Mouse (Mus musculus): ENCODE results near the gene Nrgn. TPM values are rescaled to one million over a fixed set of nuclear protein-coding genes. Genes with fewer than 3 reads are reported as not detected.
A peak's percentile ranks its signal among the peaks of the same experiment; 100 is the strongest.

Gene Nrgn
- total RNA-seq (2021) = under 1 TPM; 0.34 to 0.57 TPM
- long read RNA-seq, experiment 1 = 0 reads
- long read RNA-seq, experiment 2, partial matches to known transcripts = 0 of 2 reads
- long read RNA-seq, experiment 2, other reads (novel, unspliced or antisense) = 2 of 2 reads

- peak; percentile 68 for DNase-seq (ENCODE audit: low spot score)
Observed at GRCm38 (mm10) chr9:37552536-37553293, at the start of gene Nrgn. Gene Nrgn (minus strand): TSS chr9:37552904.

DNA sequence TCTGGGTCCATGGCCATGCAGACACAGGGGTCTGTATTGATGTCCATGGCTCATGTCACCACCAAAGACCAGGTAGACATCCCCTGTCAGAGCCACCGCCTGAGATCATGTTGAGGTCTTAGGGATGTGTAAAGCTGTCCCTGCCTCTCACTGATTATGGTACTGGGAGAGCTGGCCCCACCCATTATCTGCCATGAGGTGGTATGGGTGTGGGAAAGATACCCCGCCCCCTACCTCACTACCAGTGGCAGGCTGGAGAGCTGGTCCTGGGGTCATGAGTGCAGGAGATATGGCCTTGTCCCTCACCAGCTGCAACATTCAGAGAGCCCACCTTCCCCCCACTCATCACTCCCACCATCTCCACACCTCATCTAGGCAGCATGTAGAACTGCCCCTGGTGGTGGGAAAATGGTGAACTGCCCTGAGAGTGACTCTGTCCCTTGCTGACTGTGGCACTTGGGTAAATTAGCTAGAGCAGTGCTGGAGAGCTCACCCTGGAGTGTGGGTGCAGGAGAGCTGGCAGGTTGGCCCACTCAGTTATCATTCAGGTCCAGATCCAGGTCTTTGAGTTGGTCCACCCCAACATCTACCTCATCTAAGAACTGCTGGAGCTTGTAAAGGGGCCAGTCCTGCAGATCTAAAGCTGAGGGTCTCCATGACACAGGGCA lies 48.0 kb upstream of the Nrgn start:
- DNase-seq (ENCODE audit: low spot score) = no peak

DNA sequence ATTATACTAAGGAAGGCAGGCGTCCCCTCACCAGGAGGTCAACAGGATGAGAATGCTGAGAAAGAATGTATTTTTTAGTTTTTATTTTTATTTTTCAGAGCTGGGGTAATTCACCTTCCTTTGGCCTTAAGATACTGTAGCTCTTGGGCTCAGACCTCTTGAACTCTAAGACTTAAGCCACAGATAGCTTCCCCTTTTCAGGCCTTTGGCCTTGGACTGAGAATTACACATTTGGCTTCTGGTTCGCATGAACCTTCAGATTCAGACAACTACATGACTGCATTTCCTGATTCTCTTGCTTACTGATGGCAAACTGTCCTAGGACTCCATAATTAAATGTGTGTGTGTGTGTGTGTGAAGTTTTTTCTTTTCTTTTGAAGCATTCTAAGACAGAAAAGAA lies 45.9 kb upstream of the Nrgn start:
- DNase-seq (ENCODE audit: low spot score) = no peak

DNA sequence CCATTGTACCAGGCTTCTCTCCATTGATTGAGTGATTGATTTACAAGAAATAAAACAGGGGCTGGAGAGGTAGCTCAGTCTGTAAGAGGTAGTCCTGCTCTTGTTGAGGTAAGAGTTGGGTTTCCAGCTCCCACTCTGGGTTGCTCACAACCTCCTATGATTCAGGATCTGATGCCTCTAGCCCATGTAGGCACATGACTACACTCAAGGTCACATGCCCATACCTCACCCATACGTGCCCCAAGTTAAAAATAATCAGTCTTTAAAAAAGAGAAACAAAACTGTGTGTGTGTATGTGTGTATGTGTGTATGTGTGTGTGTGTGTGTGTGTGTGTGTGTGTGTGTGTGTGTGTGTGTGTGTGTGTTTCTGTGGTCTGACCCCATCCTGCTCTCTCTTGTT lies 42.9 kb upstream of the Nrgn start:
- no peak for DNase-seq (ENCODE audit: low spot score)

DNA sequence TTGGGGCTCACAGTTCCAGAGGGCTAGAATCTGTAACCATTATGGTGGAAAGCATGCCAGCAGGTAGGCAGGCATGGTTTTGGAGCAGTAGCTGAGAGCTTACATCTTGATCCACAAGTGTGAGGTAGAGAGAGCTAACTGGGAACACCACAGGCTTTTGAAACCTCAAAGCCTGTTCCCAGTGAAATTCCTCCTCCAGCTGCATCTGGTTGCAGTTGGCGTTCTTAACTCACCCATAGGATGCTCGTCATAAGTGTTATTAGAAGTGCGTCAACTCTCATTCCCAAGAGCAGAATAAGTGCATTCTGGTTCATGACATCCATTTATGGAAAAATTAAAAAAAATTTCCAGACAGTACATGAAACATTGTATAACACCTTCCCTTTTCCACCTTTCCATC lies 41.0 kb upstream of the Nrgn start:
- DNase-seq (ENCODE audit: low spot score) = no peak

- no peak for DNase-seq (ENCODE audit: low spot score)
Observed at GRCm38 (mm10) chr9:37592633-37593032, 39.9 kb upstream of the Nrgn start.

DNA sequence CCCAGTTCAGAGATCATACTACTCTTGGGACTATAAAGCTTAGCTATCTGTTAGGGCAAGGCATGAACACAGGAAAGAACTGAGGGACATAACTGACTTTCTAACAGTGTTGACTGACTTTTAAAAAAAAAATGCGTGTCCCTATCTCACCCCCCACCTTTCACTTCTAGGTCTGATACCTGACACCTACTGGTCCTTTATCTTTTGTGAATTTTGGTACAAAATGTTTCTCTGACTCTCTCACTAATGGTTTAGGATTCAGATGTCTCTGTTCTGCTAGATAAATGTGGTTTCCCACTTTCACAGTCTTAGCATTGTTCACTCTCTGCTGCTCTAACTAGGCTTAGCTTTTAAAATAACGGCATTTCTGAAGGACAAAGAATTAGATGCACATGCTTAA lies 39.3 kb upstream of the Nrgn start:
- no peak for DNase-seq (ENCODE audit: low spot score)

DNA sequence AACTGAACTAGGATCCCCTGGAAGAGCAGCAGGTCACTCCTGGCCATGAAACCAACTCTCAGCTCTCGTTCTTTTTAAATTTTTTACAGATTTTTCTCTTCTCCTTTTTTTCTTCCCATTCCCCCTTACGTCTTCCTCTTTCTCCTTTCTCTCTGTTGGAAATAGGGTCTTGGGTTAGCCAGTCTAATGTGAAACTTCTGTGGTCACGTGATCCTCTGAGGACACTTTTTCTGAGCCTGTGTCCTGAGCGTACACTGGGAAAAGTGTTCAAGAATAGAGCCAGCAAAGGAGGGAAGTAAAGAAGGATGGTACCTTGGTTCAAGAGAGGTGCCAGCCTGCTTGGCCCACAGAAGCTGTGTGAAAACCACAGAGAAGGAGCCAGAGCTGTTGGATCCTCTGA lies 37.7 kb upstream of the Nrgn start:
- no peak for DNase-seq (ENCODE audit: low spot score)

DNA sequence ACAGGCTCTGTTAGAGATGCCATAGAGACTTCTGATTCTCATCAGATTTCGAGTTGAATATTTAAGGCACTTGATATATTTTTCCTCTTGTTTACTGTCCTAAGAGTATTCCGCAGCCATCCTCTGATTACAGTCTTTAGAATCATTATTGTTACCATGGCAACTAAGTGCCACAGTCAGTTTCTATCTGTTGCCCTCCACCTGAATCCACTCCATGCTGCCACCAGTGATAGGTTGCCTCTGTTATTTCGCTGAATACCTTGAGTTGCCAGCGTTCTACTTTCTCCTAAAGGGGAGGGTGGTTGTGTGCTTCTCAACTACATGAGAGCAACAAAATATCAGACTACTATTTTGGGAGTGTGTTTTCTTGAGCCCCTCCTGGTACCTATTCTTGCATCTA lies 34.0 kb upstream of the Nrgn start:
- DNase-seq (ENCODE audit: low spot score) = no peak

GRCm38 (mm10) chr9:37583594-37583993 lies 30.9 kb upstream of the Nrgn start:
- DNase-seq (ENCODE audit: low spot score) = no peak

DNA sequence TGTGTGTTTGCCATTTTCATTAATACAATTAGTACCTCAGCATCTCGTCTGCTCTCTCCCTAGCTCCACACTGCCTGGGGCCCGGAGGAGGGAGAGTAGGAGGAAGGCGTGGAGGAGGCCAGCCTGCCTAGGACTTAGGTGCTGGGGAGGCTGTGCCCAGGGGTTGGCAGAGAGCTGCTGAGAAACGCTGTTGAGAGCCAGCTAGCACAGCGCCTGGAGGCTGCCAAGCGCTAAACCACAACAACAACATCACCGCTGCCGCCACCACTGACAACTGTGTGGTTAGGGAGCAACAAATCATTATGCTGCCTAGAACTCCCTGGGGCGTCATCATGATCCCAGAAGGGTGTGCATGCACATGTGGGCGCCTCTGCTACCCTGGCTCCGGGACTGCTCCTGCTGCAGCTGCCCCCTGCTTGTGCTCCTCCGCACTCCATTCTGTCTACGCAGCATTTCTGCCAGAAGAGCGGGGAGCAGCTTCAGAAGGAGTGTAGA lies 23.8 kb upstream of the Nrgn start:
- no peak for DNase-seq (ENCODE audit: low spot score)

DNA sequence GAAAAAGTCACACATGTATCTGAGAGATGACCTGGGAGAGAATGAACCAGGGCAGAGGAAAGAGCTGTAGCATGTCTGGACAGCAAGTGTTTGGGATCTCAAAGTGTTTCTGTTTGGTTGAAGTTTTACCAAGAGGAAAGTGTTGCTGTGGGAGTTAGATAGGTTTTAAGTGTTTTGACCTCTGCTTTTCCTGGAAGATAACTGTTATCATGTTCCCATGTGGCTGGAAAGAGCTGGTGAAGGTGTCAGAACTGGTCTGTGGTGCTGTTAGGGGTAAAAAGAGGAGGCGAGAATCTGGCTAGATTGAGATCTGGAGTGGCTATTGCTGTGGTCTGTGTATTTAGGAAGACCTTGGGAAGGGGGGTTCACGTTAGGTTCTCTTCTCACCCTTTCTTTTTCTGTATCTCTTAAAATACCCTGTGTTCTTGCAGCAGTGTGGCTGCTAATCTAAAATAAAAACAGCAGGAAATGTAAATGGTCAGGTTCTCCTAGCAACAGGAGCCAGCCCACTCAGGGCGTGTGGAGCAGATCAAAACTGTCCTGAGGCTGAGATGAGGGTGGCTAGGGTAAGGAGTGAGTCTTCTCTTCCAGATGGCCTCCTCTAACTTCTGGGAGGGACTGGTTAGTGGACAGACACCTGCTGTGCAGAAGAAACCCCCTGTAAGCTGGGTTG lies 19.6 kb upstream of the Nrgn start:
- no peak for DNase-seq (ENCODE audit: low spot score)

GRCm38 (mm10) chr9:37569231-37569835 lies 16.6 kb upstream of the Nrgn start:
- no peak for DNase-seq (ENCODE audit: low spot score)

- no peak for DNase-seq (ENCODE audit: low spot score)
Observed at GRCm38 (mm10) chr9:37568605-37569214, 16.0 kb upstream of the Nrgn start.

DNA sequence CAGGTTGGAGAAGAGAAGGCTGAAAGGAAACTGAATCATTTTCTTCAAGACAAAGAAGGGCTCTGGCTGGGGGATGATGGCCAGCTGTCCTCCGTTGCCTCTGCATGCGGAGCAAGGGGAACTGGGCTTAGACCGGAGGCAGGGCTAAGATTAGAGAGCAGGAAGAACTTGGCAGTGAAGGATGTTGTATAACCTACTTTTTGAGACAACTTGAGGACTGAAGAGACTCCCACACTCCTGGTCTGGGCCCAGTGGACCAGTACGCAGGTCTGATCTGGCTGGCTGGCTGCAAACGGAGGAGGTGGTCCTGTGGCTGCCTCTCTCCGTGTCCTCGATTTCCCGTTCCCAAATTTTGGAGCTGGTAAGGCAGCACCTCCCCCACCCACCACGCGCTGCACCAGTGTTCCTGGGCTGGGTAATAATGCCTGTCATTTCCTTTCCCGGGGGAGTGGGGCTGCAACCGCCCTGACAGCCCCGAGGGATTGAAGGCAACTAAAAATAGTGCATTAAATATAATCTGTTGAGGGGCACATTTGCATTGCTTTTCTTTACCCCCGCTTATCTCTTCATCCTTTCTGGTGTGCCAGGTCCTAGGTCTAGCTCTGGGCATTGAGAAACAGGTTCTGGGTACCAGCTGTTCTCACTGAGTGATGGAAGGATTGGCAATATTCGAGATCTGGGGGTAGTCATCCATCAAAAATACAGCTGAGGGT lies 15.3 kb upstream of the Nrgn start:
- DNase-seq (ENCODE audit: low spot score) = no peak

DNA sequence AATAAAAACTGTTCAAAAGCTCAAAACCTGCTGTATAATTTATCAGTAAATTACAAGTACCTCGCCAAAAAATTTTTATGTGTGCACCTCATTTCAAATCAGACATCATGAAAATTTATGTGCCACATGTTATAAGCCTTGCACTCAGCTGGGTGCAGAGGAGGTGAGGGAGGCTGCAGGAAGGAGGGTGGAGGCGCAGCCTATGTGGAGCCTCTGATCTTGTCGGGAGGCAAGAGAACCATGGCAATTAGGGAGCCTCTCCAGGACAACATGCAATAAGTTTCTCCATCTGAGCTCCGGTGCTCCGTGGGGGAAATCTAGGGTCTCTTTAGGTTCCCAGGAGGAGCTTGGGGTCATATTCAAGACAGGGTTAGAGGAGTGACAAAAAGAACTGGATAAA lies 14.8 kb upstream of the Nrgn start:
- no peak for DNase-seq (ENCODE audit: low spot score)

DNA sequence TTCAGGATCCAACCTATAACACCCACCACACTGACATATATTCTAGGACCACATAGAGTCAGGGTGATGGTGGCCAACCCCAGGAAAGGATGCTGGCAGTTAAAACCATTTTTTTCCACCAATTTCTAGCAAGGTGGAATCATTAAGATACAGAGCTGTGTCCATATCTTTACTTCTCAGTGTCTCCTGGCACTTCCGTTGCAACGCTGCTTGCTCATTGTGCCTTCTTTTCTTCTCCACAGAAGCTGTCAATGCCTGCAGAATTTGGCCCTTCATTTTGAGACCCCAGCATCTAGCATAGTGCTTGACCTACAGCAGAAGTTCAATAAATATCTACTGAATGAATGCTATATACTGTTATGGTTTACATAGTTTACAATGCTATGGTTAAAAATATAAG lies 14.3 kb upstream of the Nrgn start:
- no peak for DNase-seq (ENCODE audit: low spot score)

- no peak for DNase-seq (ENCODE audit: low spot score)
Observed at GRCm38 (mm10) chr9:37563805-37564204, 11.1 kb upstream of the Nrgn start.

- DNase-seq (ENCODE audit: low spot score) = no peak
Observed at GRCm38 (mm10) chr9:37560617-37561016, 7.9 kb upstream of the Nrgn start.

- no peak for DNase-seq (ENCODE audit: low spot score)
Observed at GRCm38 (mm10) chr9:37556366-37556765, 3.7 kb upstream of the Nrgn start.
